Mouse (Mus musculus) thymus, postnatal 10 days (tissue): ENCODE data around the gene Slc25a24.

Experiments
- DNase-seq, 2 experiments: peaks; one replicate each; pipeline ENCODE4 v3.0.0; 2021; ENCODE audit warnings: low spot score in 2 of 2

Slc25a24 gene

DNA sequence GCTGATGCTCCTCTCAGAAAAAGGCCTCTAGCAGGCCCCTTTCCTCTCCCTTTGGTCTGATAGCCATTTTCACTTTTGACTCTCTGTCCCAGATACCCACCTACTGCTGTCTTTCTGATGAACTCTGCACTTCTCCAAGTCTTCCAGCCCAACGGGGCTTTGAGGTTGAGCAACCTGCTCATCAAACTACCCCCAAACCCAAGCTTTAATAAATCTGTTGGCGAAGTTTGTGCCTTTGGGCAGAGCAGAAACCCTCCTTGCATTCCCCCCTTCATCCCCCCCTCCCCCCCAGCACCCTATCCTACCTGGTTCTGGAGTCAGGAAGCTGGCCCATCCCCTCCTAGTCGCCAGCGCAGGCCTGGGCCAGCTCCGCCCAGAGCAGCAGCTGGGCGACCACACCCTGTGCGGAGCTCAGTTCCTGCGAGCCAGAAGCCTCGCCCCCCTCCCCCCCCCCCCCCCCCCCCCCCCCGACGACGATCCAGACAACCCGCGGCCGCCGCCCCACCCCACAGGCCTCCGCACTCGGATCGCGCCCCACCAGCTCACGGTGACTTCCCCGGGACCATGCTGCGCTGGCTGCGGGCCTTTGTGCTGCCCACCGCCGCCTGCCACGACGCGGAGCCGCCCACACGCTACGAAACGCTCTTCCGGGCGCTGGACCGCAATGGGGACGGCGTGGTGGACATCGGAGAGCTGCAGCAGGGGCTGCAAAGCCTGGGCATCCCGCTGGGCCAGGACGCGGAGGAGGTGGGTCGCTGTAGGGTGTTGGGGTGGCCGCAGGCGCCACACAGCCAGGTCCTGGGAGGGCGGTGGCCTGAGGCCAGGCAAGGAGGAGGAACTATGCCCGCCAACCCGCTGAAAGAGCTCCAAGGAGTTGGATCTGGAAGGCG, at the start of gene Slc25a24:
Slc25a24 (plus strand) TSS at position 509 of the 890 bp plus-strand sequence.
- DNase-seq = peak in 1 of 2 experiments; percentile 43

DNA sequence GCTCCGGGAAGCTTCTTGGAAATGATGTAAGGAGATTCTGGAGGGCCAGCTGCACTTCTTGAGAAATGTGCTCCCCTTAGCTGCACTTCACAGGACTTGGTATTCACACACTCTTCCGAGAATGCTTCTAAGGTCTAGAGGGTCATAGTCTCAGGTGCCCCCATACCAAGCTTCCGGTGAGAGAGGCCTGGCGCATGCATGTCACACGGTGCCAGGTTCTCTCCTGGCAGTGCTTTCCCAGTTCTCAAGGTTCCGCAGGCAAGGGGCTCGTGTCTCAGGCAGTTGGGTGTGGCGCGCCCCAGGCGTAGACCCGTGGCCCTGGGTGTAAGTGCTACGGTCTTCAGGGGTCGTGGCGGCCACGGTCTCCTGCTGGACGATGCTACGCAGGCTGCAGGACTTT, 42.8 kb upstream of the Slc25a24 start, which contains the start of gene Slc25a54:
Slc25a54 (plus strand) TSS at position 301 of the 400 bp plus-strand sequence.
- DNase-seq = no peak

DNA sequence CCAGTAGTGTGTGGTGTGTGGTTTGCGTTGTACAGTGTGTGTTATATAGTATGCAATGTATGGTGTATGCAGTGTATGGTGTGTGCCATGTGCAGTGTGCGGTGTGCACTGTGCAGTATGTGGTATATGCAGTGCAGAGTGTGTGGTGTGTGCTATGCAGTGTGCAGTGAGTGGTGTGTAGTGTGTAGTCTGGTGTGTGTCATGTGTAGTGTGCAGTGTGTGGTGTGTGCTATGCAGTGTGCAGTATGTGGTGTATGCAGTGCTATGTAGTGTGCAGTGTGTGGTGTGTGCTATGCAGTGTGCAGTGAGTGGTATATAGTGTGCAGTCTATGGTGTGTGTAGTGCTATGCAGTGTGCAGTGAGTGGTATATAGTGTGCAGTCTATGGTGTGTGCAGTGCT, 38.5 kb upstream of the Slc25a24 start:
- no peak for DNase-seq

DNA sequence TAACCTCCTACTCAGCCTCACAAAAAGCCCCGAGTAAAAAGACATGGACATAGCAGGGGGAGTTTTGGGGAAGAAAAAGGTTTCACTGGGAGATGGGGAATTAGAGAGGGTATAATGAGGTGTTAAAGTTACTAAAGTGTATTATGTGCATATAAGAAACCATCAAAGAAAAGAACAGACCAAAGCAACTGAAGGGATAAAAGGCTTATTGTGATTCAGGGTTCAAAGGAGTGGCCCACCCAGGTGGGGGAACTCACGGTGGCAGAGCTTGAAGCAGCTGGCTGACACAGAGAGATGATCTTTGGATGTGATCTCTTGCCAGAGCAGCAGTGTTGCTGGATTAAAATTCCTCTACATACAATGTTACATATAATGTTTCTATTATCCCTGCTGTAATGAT, 34.5 kb upstream of the Slc25a24 start:
- no peak for DNase-seq

DNA sequence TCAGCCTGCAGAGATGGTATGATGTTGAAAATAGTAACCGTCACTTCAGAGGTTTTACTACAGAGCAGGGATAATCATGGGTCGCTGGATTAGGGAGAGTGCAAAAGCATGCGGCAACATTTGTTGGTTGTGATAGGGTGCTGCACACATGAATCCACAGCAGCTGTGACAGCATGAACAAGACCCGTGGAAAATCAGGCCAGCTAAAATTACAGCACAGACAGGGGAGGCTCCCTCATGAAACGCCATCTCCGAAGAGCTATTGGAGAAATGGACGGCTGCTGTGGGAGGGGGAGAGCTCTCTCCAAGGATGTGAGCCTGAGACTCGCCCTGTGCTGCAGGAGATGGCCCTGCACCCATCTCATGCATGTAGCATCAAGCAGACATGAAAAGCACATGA, 18.2 kb upstream of the Slc25a24 start:
- no peak for DNase-seq

DNA sequence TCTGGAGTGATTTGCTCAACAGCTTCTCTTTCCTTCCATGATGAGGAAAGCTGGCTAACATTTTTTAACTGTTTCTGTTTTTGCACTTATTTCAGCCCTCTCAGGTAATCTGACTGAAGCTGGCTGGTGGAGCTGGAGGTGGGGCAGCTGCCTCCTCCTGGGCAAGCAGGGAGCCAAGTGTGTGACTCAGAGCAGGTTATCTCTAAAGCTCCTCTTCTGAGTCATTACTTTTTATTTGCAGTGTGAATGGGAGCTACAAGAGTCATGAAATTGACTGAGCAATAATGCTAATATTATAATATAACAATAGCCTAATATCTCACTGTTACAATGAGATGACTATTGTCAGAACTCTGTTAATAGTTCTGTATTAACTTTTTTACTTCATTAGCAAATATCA, 5.8 kb upstream of the Slc25a24 start:
- no peak for DNase-seq

DNA sequence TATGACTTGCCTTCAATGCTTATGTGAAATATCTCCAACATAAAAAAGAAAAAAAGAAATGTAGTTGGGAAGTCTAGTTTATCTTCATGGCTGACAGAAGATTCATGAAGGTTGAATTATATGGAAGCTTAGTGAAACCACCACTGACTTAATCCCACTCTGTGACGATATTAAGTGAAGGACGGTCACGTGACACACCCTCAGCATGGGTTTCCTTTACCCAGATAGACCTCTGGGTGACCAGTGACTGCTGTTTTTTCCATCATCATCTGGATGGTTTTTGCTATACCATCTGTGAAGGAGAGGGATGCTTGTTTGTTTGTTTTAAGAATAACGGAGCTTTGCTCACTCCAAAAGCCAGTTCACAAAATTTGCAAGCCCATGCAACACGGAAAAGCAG, 3.4 kb upstream of the Slc25a24 start:
- no peak for DNase-seq

DNA sequence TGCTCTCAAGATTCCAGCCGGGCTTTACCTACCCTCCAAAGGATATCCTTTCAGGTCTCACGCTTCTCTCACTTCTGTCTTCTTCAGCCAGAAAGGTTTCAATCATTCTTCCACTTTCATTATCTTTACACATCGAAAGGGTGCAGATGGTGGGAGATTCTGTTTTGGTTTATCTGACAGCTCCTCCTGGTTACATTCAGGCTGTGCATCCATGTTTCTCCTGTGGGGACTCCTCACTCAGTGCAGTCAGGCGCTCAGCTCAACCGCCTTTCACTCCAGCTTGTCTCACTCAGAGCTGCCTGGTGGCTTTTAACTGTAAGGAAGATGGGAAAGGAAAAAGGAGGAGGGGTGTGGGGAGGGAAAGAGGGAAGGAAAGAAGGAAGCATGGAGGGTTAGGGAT, 3.0 kb upstream of the Slc25a24 start:
- no peak for DNase-seq

DNA sequence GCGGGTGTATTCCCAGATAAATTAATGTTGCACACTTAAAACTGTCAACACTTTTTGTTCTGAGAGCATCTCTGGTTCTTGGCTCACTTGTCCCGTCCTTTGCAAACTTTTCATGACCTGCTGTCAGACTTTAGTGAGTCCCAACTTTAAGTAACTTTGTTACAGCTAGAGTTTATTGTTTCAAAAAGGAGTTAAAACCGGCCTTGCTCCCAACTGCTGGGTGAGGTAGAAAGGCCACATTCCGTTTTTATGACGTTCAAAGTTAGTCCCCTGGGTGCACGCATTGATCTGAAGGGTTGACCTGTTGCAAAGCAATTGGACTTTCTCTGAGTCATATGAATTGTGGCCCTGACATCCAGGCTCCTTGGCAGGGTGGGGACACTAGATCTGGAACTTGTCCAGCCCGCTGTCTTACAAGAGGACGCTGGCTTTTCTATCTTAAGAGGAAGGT, 607 bp downstream of the Slc25a24 start:
- DNase-seq = no peak

DNA sequence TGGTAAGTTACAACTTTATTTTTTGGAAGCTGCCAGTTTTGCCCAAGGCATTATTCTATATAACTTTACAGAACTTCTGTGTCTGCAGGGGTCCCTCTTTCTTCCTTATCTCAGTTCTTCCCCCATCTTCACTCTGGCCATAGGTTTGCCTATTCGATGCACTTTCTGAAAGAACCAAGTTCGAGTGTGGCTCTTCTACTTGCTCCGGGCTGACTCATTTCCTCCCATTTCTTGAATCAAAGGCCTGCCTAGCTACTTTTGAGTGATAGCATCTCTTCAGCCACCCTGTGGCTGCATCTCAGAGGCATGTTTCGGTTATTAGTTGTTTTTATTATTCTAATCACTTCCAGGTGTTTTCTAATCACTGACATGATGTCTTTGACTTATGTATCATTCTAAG, 1.1 kb downstream of the Slc25a24 start:
- no peak for DNase-seq

DNA sequence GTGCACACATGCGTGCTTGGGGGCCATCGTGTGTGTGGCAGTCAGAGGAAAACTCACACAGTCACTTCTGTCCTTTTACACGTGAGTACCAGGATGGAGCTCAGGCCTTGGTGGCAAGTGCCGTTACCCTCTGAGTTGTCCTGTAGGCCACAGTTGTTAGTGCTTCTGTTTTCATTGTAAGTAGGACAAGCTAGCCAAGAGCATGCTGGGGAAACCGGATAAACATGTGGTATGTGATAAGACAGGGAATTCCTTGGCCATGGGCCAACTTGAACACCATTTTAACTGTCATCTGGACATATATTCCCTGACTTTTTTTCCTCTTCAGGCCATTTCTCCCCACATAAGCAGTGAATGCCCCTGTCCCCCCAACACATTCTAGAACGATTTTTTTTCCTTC, 2.6 kb downstream of the Slc25a24 start:
- DNase-seq = no peak

DNA sequence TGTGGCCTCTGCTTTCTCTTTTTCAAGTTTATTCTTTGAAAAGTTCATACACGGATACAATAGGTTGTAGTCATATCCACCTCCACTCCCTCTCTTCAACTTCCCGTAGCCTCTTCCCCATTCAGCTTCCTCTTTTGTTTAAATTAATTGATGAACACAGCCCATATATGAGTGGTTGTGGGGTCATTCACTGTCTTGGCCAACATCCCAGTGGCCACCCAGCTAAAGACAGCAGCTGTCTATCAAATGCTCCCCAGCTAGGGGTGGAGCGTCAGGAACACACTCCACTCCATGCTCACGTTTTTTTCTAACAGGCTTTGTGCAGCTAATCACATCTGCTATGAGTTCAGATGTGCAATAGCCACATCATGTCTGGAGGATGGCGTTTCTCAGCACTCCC, 6.8 kb downstream of the Slc25a24 start:
- DNase-seq = no peak

DNA sequence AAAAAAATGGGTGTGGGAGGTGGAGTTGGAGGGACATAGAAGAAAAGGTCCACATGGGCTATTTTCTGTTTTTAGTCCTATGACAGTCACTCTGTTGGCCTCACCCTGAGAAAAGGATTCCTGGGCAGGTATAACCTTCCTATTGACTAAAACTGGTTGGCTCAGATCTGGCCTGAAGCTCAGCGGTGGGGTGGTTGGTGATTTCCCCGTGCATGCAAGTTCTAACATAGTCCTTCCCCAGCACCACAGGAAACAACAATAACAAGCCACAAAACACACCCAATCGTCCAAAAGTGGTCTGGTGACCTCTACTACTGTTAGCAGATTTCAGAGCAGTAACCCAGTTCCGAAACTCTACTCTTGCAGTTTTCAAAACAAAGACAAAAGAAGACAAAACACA, 10.0 kb downstream of the Slc25a24 start:
- no peak for DNase-seq

DNA sequence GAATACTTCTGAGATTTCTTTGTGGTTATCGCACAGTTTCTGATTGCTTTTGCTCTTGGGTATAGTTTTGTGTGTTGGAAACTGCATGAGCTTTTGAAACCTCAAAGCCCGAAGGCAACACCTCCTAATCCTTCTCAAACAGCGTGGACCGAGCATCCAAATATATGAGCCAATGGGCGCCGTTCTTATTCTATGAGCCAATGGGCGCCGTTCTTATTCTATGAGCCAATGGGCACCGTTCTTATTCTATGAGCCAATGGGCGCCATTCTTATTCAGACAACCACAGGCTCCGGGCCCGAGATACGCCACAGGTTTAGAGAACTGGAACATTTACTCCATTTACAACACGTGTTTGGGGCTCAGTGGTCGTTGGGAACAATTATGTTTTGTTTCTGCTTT, 11.1 kb downstream of the Slc25a24 start:
- DNase-seq = no peak

DNA sequence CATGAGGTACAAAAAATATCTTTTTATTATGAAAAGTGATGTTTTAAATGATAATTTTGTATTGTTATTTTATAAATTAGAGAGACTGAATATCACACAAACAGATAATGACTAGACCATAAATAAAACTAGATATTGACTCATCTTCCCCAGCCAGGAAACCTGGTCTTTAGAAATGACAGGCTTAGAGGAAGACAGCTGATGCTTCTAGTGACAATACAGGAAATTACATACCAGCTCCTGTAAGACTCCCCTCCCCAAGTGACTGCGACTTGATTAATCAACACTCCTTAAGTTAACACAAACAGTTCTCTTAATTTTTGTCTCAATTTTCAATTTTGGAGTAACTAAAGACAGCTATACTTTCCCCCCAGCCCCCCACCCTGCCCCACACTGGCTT, 12.4 kb downstream of the Slc25a24 start:
- DNase-seq = no peak

DNA sequence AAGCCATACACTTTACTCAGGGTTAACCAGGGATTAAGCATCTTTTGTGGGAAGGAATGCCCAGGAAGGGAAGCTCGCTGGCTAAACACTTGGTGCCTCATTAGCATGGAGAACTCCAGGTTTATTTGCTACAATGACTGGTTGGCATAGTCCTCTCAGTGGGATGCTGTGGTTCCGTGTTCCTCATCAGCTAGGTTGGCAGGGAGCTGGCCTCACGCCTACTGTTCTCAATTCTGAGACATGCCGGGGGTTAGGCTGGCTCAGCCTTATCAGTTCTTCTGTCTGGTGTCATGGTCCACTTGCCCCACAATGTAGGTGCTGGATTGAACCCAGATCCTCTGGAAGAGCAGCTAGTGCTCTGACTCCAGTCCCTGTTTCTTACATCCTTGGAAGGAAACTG, 29.6 kb downstream of the Slc25a24 start:
- no peak for DNase-seq

DNA sequence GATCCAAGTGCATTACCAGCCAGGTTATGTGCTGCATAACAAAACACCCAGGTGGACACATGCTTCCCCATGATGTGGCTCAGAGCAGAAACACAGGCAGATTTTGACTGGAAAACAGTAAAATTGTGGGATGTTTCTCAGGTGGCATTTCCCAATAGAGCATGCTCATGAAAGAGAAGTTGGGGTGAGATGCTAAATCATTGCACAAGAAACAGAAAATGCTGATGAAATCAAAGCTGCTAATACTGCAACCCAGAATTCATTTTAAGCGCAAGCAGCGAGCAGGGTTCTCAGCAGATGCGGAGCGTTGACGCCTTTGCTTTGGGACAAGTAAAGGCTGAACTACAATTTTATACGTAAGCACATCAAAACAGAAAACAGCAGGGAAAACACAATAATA, 30.5 kb downstream of the Slc25a24 start:
- DNase-seq = no peak

DNA sequence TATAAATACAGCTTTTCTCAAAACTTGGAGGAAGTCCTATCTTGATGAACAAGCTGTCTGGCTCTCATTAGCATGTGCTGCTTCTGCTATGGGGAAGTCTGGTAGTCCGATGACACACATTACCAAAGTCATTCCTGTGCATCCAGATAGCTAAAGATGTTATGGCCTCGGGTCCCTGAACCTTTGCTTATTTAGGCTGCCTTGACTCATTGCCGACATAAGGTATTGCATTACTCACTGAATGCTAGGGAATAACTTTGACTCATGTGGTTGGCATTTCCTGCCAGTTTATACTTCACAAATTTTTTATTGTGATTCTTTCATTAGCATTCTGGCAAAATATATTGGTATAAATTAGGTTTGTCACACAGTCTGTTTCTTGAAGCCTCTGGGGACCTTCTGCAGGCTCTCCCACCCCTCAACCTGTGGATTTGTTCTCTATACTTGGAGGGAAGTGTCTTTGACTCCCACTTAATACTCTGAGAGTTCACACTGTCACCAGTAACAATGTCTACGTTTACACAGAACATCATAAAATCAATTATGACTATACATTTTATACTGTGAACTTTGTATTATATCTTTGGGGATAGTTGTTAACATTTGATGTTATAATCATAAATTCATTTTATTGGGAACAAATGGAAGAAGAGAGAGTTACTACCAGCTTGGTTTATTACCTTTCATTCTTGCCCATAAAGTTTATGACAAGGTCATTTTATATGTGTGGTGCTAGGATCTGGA, 33.1 kb downstream of the Slc25a24 start:
- no peak for DNase-seq

DNA sequence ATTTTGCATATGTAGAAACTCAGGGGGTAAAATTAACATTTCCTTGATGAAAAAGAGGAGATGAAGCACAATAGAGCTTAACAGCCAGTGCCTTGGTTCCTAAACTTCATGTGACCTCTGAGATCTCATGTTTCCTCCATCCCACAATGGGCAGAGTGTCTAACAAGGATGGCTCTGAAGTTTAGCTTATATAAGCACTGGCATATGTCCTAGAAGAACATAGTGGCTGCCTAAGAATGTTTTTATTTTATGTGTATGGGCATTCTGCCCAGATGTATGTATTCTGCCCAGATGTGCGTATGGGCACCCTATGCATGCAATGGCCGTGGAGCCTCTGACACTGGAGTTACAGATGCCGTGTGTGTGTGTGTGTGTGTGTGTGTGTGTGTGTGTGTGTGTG, 34.5 kb downstream of the Slc25a24 start:
- DNase-seq = no peak

DNA sequence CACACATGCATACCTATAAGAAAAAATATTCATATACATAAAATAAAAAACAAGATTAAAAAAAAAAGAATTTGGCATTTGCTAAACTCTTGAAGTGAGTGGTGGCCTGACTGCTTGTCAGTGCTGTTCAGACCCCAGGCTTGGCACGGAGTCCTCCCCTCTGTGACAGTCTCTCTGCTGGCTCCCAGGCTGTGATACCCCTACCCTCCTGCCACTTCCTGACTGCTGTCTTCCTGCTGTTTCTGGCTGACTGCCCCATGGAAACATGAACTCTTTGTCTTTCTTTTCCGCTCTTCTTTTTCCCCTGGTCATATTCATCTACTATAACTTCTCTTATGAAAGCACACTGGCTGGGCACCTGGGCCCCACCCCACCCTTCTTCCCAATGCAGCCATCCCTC, 41.1 kb downstream of the Slc25a24 start:
- no peak for DNase-seq

DNA sequence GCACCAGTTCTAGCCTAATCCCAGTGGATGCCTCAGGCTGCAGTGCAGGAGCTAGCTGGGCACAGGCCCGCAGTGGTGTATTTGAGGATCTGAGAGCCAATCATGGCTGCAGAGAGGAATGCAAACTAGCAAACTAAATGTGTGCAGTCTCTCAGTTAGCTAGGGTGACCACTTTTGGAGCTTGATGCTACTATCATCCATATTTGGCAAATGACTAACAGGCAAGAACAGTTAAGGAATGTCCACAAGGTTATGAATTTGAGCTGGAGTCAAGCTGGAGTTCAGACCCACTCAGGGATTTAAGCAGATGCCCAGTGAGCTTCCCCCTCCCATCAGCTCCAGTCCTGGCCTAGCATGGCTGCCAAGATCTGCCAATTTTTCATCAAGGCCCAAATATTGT, 41.7 kb downstream of the Slc25a24 start:
- DNase-seq = no peak

DNA sequence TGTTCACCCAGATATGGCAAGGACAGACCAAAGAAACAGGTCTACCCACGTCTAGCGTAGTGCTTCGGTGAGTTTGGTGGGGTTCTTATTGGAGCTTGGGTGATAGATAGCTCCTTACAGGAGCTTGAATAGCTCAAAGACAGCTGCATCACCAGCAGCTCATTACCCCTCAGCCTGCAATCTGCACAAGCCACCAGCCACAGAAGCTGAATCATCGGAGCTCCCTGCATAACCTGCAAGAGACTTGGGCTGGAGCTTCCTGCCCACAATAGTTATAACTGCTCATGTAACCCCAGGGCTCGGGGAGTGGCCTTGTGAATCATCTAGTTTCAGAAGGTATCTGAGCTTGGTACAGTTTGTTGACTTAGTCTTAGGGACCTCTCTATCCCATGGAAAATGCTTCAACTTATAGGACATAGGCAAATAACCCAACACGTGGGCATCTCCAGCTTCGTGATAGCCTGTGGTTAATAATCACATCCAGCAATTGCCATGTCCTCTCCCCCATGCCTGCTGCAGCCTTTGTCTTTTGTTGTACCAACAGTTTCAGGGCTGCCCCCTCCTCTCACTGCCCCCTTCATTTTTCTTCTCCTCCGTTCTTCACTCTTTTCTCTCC, 42.4 kb downstream of the Slc25a24 start:
- no peak for DNase-seq

DNA sequence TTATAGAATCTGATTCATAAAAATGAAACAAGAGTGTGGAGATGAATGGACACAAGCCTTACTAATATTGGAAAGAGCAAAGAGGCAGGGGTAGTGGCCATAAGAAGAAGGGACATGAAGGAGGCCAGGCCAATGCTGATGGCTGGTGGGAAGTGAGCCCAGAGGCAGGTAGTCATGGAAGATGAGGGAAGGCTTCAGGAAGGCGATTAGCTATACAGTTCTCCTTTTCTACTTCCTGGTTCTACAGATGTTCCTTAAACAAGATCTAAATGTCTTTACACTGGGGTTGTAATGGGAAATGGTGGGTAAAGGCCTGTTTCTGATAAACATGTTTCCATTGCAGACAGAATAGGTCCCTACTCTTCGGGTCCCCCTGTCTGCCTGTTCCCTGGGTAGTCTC, 46.2 kb downstream of the Slc25a24 start:
- no peak for DNase-seq
